Mouse (Mus musculus) ES-Bruce4 (cell line): ENCODE measurements around the gene Nat8f4. TPM values are rescaled to one million over a fixed set of nuclear protein-coding genes. Genes with fewer than 3 reads are reported as not detected.

ENCODE experiments used
- H3K27ac ChIP-seq: 2 replicates; pipeline ENCODE4 v1.5.1; 2012; ENCODE audit warnings: low read length, inconsistent platforms; ENCODE audit not compliant: insufficient read depth
- H3K27me3 ChIP-seq: 2 replicates; pipeline ENCODE4 v1.6.1; 2012; ENCODE audit warnings: mild to moderate bottlenecking, low read length, inconsistent platforms; ENCODE audit not compliant: control insufficient read depth, poor library complexity, insufficient read depth, severe bottlenecking
- H3K36me3 ChIP-seq: 2 replicates; pipeline ENCODE4 v1.6.1; 2012; ENCODE audit warnings: inconsistent platforms, mild to moderate bottlenecking, low read length, moderate library complexity; ENCODE audit not compliant: control insufficient read depth, poor library complexity, insufficient read depth, severe bottlenecking
- H3K4me1 ChIP-seq: one replicate; pipeline ENCODE4 v1.8.1; 2011; ENCODE audit warnings: low read length; ENCODE audit not compliant: control insufficient read depth, insufficient read depth
- H3K4me3 ChIP-seq: 2 replicates; pipeline ENCODE4 v1.5.1; 2011; ENCODE audit warnings: low read depth, mild to moderate bottlenecking, low read length
- H3K9ac ChIP-seq: 2 replicates; pipeline ENCODE4 v1.6.1; 2012; ENCODE audit warnings: low read depth, mild to moderate bottlenecking, inconsistent platforms; ENCODE audit not compliant: poor library complexity, severe bottlenecking
- H3K9me3 ChIP-seq: replicated peaks from 2 replicates; pipeline ENCODE4 v1.6.1; 2012; ENCODE audit warnings: mild to moderate bottlenecking, low read length, inconsistent platforms; ENCODE audit not compliant: control insufficient read depth, poor library complexity, insufficient read depth, severe bottlenecking
- CTCF ChIP-seq: IDR thresholded peaks from one replicate; pipeline ENCODE4 v1.8.1; 2011; ENCODE audit warnings: low read depth, low read length
- EP300 ChIP-seq: IDR thresholded peaks from 2 replicates; pipeline ENCODE4 v1.6.1; 2011; ENCODE audit warnings: low read depth, low read length; ENCODE audit not compliant: insufficient read depth
- POLR2A ChIP-seq: IDR thresholded peaks from one replicate; pipeline ENCODE4 v1.8.1; 2011; ENCODE audit warnings: low read length; ENCODE audit not compliant: insufficient read depth
- polyA plus RNA-seq: library from polyadenylated mRNA; stranded (reverse); fragments of >200 nt; gene quantifications from 2 replicates; pipeline ENCODE4 v1.2.4, GENCODE M21; 2011; ENCODE audit warnings: low read depth; ENCODE audit not compliant: missing spikeins, insufficient read depth, insufficient read length

The Nat8f4 gene
- polyA plus RNA-seq, 1 experiment = 0.45 TPM

DNA sequence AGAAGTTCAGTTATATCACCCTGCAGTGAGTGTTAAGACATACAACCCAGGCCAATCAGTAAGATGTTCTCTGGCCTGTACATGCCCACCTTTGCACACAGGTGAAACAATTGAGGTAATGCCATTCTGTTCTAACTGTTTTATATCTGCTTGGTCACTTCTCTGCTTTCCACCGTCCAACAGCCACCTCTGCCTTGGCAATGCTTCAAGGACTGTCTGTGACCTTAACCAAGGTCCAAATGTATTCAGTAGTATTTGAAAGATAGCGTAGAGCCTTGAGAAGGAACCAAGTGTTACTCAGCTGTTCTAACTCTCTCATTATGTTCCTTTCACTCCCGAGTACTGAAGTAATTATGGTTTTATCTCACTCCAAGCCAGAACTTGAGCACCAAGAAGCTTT, 42.1 kb downstream of the Nat8f4 start:
- TF ChIP-seq CTCF (no peak), EP300 (no peak), POLR2A (no peak)
- no peaks in the 10 kb centered on the region for H3K36me3 ChIP-seq
- no peak overlapping the region for H3K27ac ChIP-seq
- H3K9me3 ChIP-seq = no peaks in the 10 kb centered on the region
- no peak overlapping the region for H3K9ac ChIP-seq
- H3K4me1 ChIP-seq = peaks cover 3% of the 10 kb centered on the region
- H3K4me3 ChIP-seq = no peak overlapping the region
- H3K27me3 ChIP-seq = no peaks in the 10 kb centered on the region

GRCm38 (mm10) chr6:85861247-85861646, 43.4 kb downstream of the Nat8f4 start:
- no peaks in the 10 kb centered on the region for H3K36me3 ChIP-seq
- H3K27me3 ChIP-seq = no peaks in the 10 kb centered on the region
- no peak overlapping the region for H3K9ac ChIP-seq
- TF ChIP-seq CTCF = no peak
- no peak for TF ChIP-seq POLR2A
- TF ChIP-seq EP300 = no peak
- no peak overlapping the region for H3K27ac ChIP-seq
- no peak overlapping the region for H3K4me3 ChIP-seq
- H3K4me1 ChIP-seq = peaks cover 3% of the 10 kb centered on the region
- H3K9me3 ChIP-seq = no peaks in the 10 kb centered on the region

GRCm38 (mm10) chr6:85856194-85856678, 48.4 kb downstream of the Nat8f4 start:
- TF ChIP-seq EP300 (no peak), POLR2A (no peak), CTCF (no peak)
- H3K9me3 ChIP-seq = 0 out of 2 replicates have a peak, but pooled peaks cover 2% of the 10 kb centered on the region
- H3K27ac ChIP-seq = no peak overlapping the region
- H3K4me3 ChIP-seq = no peak overlapping the region
- H3K9ac ChIP-seq = no peak overlapping the region
- no peaks in the 10 kb centered on the region for H3K36me3 ChIP-seq
- no peaks in the 10 kb centered on the region for H3K4me1 ChIP-seq
- no peaks in the 10 kb centered on the region for H3K27me3 ChIP-seq

DNA sequence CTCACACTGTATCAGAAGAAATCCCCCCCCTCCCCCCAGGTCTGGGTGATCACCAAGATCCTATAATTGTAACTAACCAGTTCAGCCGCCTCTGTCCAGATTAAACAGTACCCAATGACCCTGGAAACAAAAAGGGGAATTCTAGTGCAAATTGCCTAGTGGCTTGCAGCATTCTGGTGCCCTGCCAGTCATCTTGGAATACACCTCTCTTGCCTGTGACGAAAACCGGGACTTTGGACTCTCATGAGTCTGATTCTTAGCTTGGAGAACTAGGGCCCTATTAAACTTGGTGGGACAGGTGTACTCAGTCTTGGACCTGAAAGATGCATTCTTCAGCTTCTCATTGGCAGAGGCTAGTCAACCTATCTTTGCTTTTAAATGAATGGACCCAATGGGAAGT, 51.2 kb downstream of the Nat8f4 start:
- H3K36me3 ChIP-seq = no peaks in the 10 kb centered on the region
- no peak overlapping the region for H3K27ac ChIP-seq

GRCm38 (mm10) chr6:85851062-85851773, 53.5 kb downstream of the Nat8f4 start:
- no peak for TF ChIP-seq EP300
- no peak for TF ChIP-seq POLR2A
- TF ChIP-seq CTCF = no peak
- peaks cover 10% of the 10 kb centered on the region for H3K4me1 ChIP-seq
- H3K9me3 ChIP-seq = 0 out of 2 replicates have a peak, but pooled peaks cover 2% of the 10 kb centered on the region
- H3K27me3 ChIP-seq = no peaks in the 10 kb centered on the region
- H3K4me3 ChIP-seq = no peak overlapping the region
- H3K27ac ChIP-seq = no peak overlapping the region
- H3K9ac ChIP-seq = no peak overlapping the region
- no peaks in the 10 kb centered on the region for H3K36me3 ChIP-seq

More for the DNA sequence above, 51.2 kb downstream of the Nat8f4 start:
- Histone ChIP-seq H3K4me3 (no peak overlapping the region), H3K9me3 (0 out of 2 replicates have a peak, but pooled peaks cover 2% of the 10 kb centered on the region), H3K27me3 (no peaks in the 10 kb centered on the region), H3K4me1 (peaks cover 8% of the 10 kb centered on the region), H3K9ac (no peak overlapping the region)
- TF ChIP-seq POLR2A (no peak), CTCF (no peak), EP300 (no peak)

- Histone ChIP-seq H3K27me3 (no peaks in the 10 kb centered on the region), H3K27ac (no peak overlapping the region), H3K9ac (no peak overlapping the region), H3K4me3 (no peak overlapping the region), H3K36me3 (no peaks in the 10 kb centered on the region), H3K9me3 (0 out of 2 replicates have a peak, but pooled peaks cover 2% of the 10 kb centered on the region), H3K4me1 (peaks cover 10% of the 10 kb centered on the region)
- TF ChIP-seq CTCF = no peak
- 0 out of 2 replicates have a peak, but pooled peaks have one; percentile 58 for TF ChIP-seq EP300
- TF ChIP-seq POLR2A = no peak
Measured at GRCm38 (mm10) chr6:85849240-85849639, 55.4 kb downstream of the Nat8f4 start.

Other genes starting within 250 kb of the Nat8f4 start
- not detected in 2 replicates for gene Nat8f7, start 191.7 kb downstream of the Nat8f4 start, polyA plus RNA-seq
- not detected in 2 replicates for gene Nat8f3, start 139.1 kb downstream of the Nat8f4 start, polyA plus RNA-seq
- gene Nat8f6, start 83.9 kb downstream of the Nat8f4 start, polyA plus RNA-seq = not detected in 2 replicates
- gene Nat8f5, start 83.9 kb downstream of the Nat8f4 start, polyA plus RNA-seq = not detected in 2 replicates
- not detected in 2 replicates for gene Nat8, start 72.8 kb downstream of the Nat8f4 start, polyA plus RNA-seq
- gene Nat8f2, start 35.7 kb downstream of the Nat8f4 start, polyA plus RNA-seq = 0.33 TPM in 1 of 2 replicates, not detected in the other
- gene Tprkb, start 7.0 kb upstream of the Nat8f4 start, polyA plus RNA-seq = 25.0 and 31.6 TPM in 2 replicates
- 1.0 and 1.7 TPM in 2 replicates for gene Nat8f1, start 10.8 kb upstream of the Nat8f4 start, polyA plus RNA-seq
- 98.4 and 103 TPM in 2 replicates for gene Dusp11, start 56.8 kb upstream of the Nat8f4 start, polyA plus RNA-seq
- not detected in 2 replicates for gene Figla, start 111.3 kb upstream of the Nat8f4 start, polyA plus RNA-seq
- 0.24 TPM in 1 of 2 replicates, not detected in the other for gene Add2, start 123.8 kb upstream of the Nat8f4 start, polyA plus RNA-seq